Mouse (Mus musculus) myocyte (in vitro differentiated cells): ENCODE results near the gene Selenow. TPM values are rescaled to one million over a fixed set of nuclear protein-coding genes. Genes with fewer than 3 reads are reported as not detected.

Source experiments
- H3K27me3 ChIP-seq: one replicate; pipeline ENCODE4 v1.6.1; 2011; ENCODE audit not compliant: control insufficient read depth, insufficient read depth, insufficient read length
- H3K36me3 ChIP-seq: one replicate; pipeline ENCODE4 v1.6.1; 2011; ENCODE audit not compliant: control insufficient read depth, insufficient read depth
- H3K4me2 ChIP-seq: one replicate; pipeline ENCODE4 v1.6.1; 2011; ENCODE audit warnings: low read depth, control low read depth
- H3K4me3 ChIP-seq: one replicate; pipeline ENCODE4 v1.5.1; 2011; ENCODE audit warnings: mild to moderate bottlenecking, control low read depth, moderate library complexity
- H3K79me2 ChIP-seq: one replicate; pipeline ENCODE4 v1.6.1; 2011; ENCODE audit not compliant: control insufficient read depth, insufficient read depth
- H3ac ChIP-seq: one replicate; pipeline ENCODE4 v1.6.1; 2011; ENCODE audit not compliant: control insufficient read depth, insufficient read length
- CEBPB ChIP-seq: IDR thresholded peaks from 2 replicates; pipeline ENCODE4 v1.6.1; 2011; ENCODE audit warnings: mild to moderate bottlenecking, moderate library complexity; ENCODE audit not compliant: poor library complexity, insufficient read depth, severe bottlenecking
- E2F4 ChIP-seq: IDR thresholded peaks from one replicate; pipeline ENCODE4 v1.6.1; 2011; ENCODE audit warnings: mild to moderate bottlenecking, control low read depth, moderate library complexity; ENCODE audit not compliant: insufficient read depth
- MAX ChIP-seq: IDR thresholded peaks from one replicate; pipeline ENCODE4 v1.6.1; 2011; ENCODE audit warnings: low read depth, mild to moderate bottlenecking, control low read depth
- MYOD1 ChIP-seq, 3 experiments: IDR thresholded peaks; one replicate each; pipeline ENCODE4 v1.6.1; 2011; ENCODE audit warnings: control low read depth in 2 of 3, low read depth in 2 of 3, mild to moderate bottlenecking in 2 of 3, moderate library complexity in 1 of 3; ENCODE audit not compliant: insufficient read length in 2 of 3, control insufficient read depth in 1 of 3
- MYOG ChIP-seq, 3 experiments: IDR thresholded peaks; one replicate each; pipeline ENCODE4 v1.6.1; 2011; ENCODE audit warnings: control low read depth in 2 of 3, low read depth in 2 of 3, mild to moderate bottlenecking in 2 of 3; ENCODE audit not compliant: insufficient read length in 2 of 3, control insufficient read depth in 1 of 3, insufficient read depth in 1 of 3
- POLR2A ChIP-seq: IDR thresholded peaks from one replicate; pipeline ENCODE4 v1.6.1; 2011; ENCODE audit warnings: low read depth, mild to moderate bottlenecking, control low read depth, moderate library complexity; ENCODE audit not compliant: insufficient read length
- POLR2AphosphoS2 ChIP-seq: IDR thresholded peaks from one replicate; pipeline ENCODE4 v1.6.1; 2011; ENCODE audit warnings: low read depth, control low read depth; ENCODE audit not compliant: insufficient read length
- REST ChIP-seq: IDR thresholded peaks from one replicate; pipeline ENCODE4 v1.6.1; 2011; ENCODE audit warnings: mild to moderate bottlenecking, control low read depth, moderate library complexity; ENCODE audit not compliant: insufficient read depth, insufficient read length
- SRF ChIP-seq: IDR thresholded peaks from one replicate; pipeline ENCODE4 v1.6.1; 2011; ENCODE audit warnings: low read depth; ENCODE audit not compliant: control insufficient read depth, insufficient read length
- TCF12 ChIP-seq: IDR thresholded peaks from one replicate; pipeline ENCODE4 v1.6.1; 2011; ENCODE audit warnings: mild to moderate bottlenecking, control low read depth; ENCODE audit not compliant: poor library complexity, insufficient read depth, severe bottlenecking
- TCF3 ChIP-seq: IDR thresholded peaks from one replicate; pipeline ENCODE4 v1.6.1; 2011; ENCODE audit warnings: low read depth, control low read depth; ENCODE audit not compliant: insufficient read length
- USF1 ChIP-seq: IDR thresholded peaks from one replicate; pipeline ENCODE4 v1.6.1; 2011; ENCODE audit warnings: low read depth, mild to moderate bottlenecking, control low read depth, moderate library complexity
- polyA plus RNA-seq: library from polyadenylated mRNA; unstranded; fragments of >200 nt; fragmentation: generic; extraction: Trizol; gene quantifications from one replicate; pipeline ENCODE4 v1.2.1, GENCODE M21; 2012; ENCODE audit warnings: missing spikeins

Gene Selenow
- polyA plus RNA-seq, 1 experiment: 507 TPM

GRCm38 (mm10) chr7:15963798-15964652 is 41.8 kb upstream of the Selenow start:
- Histone ChIP-seq H3K79me2 (peaks cover 42% of the 10 kb centered on the region), H3K4me3 (peak overlapping the region; percentile 46), H3K4me2 (peak overlapping the region; percentile 76), H3K36me3 (peaks cover 10% of the 10 kb centered on the region), H3K27me3 (no peaks in the 10 kb centered on the region), H3ac (no peak overlapping the region)
- TF ChIP-seq TCF3 (no peak), CEBPB (no peak), MAX (no peak), MYOD1 (IDR thresholded peaks at IDR 0.05; ENCODE audit: control insufficient read depth in 1 of 3, insufficient read length in 2 of 3, low read depth in 2 of 3) (no peak), REST (no peak), MYOG (IDR thresholded peaks at IDR 0.05; ENCODE audit: control insufficient read depth in 1 of 3, insufficient read depth in 1 of 3, insufficient read length in 2 of 3, low read depth in 2 of 3) (no peak), SRF (no peak), E2F4 (no peak), POLR2AphosphoS2 (no peak)

- Histone ChIP-seq H3K4me2 (peak overlapping the region; percentile 76), H3ac (no peak overlapping the region), H3K36me3 (peaks cover 10% of the 10 kb centered on the region), H3K27me3 (no peaks in the 10 kb centered on the region), H3K4me3 (peak overlapping the region; percentile 46), H3K79me2 (peaks cover 42% of the 10 kb centered on the region)
- TF ChIP-seq POLR2A: peak; percentile 35
- peak; percentile 66 to 97 (median 95) for TF ChIP-seq MYOG (IDR thresholded peaks at IDR 0.05; ENCODE audit: control insufficient read depth in 1 of 3, insufficient read depth in 1 of 3, insufficient read length in 2 of 3, low read depth in 2 of 3)
- TF ChIP-seq MYOD1 (IDR thresholded peaks at IDR 0.05; ENCODE audit: control insufficient read depth in 1 of 3, insufficient read length in 2 of 3, low read depth in 2 of 3): peak; percentile 48 to 98 (median 95)
- no peak for TF ChIP-seq POLR2AphosphoS2
- no peak for TF ChIP-seq CEBPB
- TF ChIP-seq TCF12: peak; percentile 81
- peak; percentile 81 for TF ChIP-seq TCF3
Observed at GRCm38 (mm10) chr7:15962311-15963288, 40.4 kb upstream of the Selenow start.

- Histone ChIP-seq H3K36me3 (peaks cover 16% of the 10 kb centered on the region), H3K79me2 (peaks cover 36% of the 10 kb centered on the region), H3ac (no peak overlapping the region), H3K27me3 (no peaks in the 10 kb centered on the region), H3K4me2 (peak overlapping the region; percentile 76), H3K4me3 (peak overlapping the region; percentile 46)
- TF ChIP-seq MYOD1 (IDR thresholded peaks at IDR 0.05; ENCODE audit: control insufficient read depth in 1 of 3, insufficient read length in 2 of 3, low read depth in 2 of 3): no peak
- TF ChIP-seq E2F4: no peak
- no peak for TF ChIP-seq REST
- no peak for TF ChIP-seq MAX
- no peak for TF ChIP-seq POLR2AphosphoS2
- no peak for TF ChIP-seq TCF12
- TF ChIP-seq CEBPB: no peak
- no peak for TF ChIP-seq MYOG (IDR thresholded peaks at IDR 0.05; ENCODE audit: control insufficient read depth in 1 of 3, insufficient read depth in 1 of 3, insufficient read length in 2 of 3, low read depth in 2 of 3)
- no peak for TF ChIP-seq POLR2A
- TF ChIP-seq USF1: no peak
- TF ChIP-seq SRF: no peak
- no peak for TF ChIP-seq TCF3
Observed at GRCm38 (mm10) chr7:15961798-15962197, 39.6 kb upstream of the Selenow start.

GRCm38 (mm10) chr7:15961239-15961638 is 39.0 kb upstream of the Selenow start:
- H3K79me2 ChIP-seq: peaks cover 30% of the 10 kb centered on the region
- H3K4me3 ChIP-seq: no peak overlapping the region
- no peaks in the 10 kb centered on the region for H3K27me3 ChIP-seq
- peak overlapping the region; percentile 76 for H3K4me2 ChIP-seq
- H3K36me3 ChIP-seq: peaks cover 21% of the 10 kb centered on the region
- H3ac ChIP-seq: no peak overlapping the region
- no peak for TF ChIP-seq MAX
- TF ChIP-seq POLR2AphosphoS2: no peak
- no peak for TF ChIP-seq TCF3
- TF ChIP-seq POLR2A: no peak
